Mouse (Mus musculus): ENCODE results near the gene Trank1.

DNA sequence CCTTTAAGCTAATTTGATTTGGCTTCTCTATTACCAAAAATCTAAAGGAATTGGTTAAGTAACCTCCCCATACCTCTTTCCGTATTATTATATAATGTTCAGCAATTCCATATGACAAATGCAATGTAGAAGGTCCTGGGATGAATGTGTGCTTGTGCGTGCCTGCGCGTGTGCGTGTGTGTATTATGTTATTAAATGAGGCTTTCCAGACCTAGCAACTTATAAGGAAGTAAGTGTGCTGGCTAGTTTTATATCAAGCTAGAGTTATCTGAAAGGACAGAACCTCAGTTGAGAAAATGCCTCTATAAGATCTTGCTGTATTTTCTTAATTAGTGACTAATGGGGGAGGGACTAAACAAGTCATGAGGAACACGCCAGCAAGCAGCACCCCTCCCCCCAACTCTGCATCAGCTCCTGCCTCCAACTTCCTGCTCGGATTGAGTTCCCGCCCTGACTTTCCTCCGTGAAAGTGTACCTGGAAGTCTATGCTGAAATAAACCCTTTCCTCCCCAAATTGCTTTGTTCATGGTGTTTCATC is 22.2 kb upstream of the Trank1 start:
- TF ChIP-seq POLR2A (IDR thresholded peaks at IDR 0.05; ENCODE audit: insufficient read depth, low read depth, low read length) (no peak), CTCF (IDR thresholded peaks at IDR 0.05) (no peak)

All from heart, adult 2 months (tissue).